Mouse (Mus musculus) forebrain, embryonic 12.5 days (tissue): ENCODE results near the gene Cox4i2. TPM values are rescaled to one million over a fixed set of nuclear protein-coding genes. Genes with fewer than 3 reads are reported as not detected.

ENCODE experiments used
- ATAC-seq: fragments of 200-750 bp; cut with Nextera tagmentation; 2 replicates; pipeline ENCODE4 v1.8.0; 2017; ENCODE audit warnings: moderate TSS enrichment; ENCODE audit not compliant: low FRiP score
- H3K27ac ChIP-seq: fragments of 300-500 bp; sonication (generic); 2 replicates; pipeline ENCODE4 v1.5.1; 2016; ENCODE audit warnings: mild to moderate bottlenecking
- H3K27me3 ChIP-seq: fragments of 300-500 bp; sonication (generic); 2 replicates; pipeline ENCODE4 v1.6.1; 2016; ENCODE audit warnings: mild to moderate bottlenecking
- H3K36me3 ChIP-seq: fragments of 300-500 bp; sonication (generic); replicated peaks from 2 replicates; pipeline ENCODE4 v1.6.1; 2016; ENCODE audit warnings: mild to moderate bottlenecking
- H3K4me1 ChIP-seq: fragments of 300-500 bp; sonication (generic); 2 replicates; pipeline ENCODE4 v1.6.1; 2016
- H3K4me2 ChIP-seq: fragments of 300-500 bp; sonication (generic); 2 replicates; pipeline ENCODE4 v1.6.1; 2016; ENCODE audit warnings: mild to moderate bottlenecking, moderate library complexity
- H3K4me3 ChIP-seq: fragments of 300-500 bp; sonication (generic); replicated peaks from 2 replicates; pipeline ENCODE4 v1.5.1; 2016; ENCODE audit warnings: mild to moderate bottlenecking
- H3K9ac ChIP-seq: fragments of 300-500 bp; sonication (generic); 2 replicates; pipeline ENCODE4 v1.6.1; 2016; ENCODE audit warnings: mild to moderate bottlenecking
- H3K9me3 ChIP-seq: fragments of 300-500 bp; sonication (generic); 2 replicates; pipeline ENCODE4 v1.6.1; 2016
- WGBS: fragments of 180-500 bp; shearing (Covaris S2); methylation state at CpG from one replicate; pipeline ENCODE4 v1.1.7; 2016; 5-methylcytosine and 5-hydroxymethylcytosine counted together
- polyA plus RNA-seq: library from polyadenylated mRNA; unstranded; fragments of >200 nt; fragmentation: Nextera tagmentation; extraction: Ambion mirVana; gene quantifications from 2 replicates; pipeline ENCODE4 v1.2.1, GENCODE M21; 2016

The Cox4i2 gene
- polyA plus RNA-seq, 1 experiment from 2014 or later = 3.1 TPM

DNA sequence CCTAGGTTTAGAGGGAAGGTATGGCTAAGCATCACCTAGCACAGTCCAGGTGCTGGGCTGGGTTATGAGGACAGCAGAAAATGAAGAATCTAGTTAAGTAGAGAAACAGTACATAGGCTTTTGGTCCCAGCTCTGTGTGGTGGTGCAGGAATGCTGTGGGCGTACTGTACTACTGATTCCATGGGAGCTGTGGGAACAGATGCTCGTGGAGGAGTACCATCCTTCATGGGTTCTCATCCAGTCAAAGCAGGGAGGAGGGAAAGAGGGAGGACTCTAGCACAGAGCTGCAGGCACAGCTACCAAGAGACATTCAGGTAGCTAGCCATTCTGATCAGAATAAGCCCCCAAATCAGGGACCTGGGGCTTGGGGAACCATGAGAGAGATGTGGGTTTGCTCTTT is 22.5 kb downstream of the Cox4i2 start:
- H3K9ac ChIP-seq = no peak overlapping the region
- H3K9me3 ChIP-seq = no peaks in the 10 kb centered on the region
- peaks cover 22% of the 10 kb centered on the region for H3K36me3 ChIP-seq
- ATAC-seq = no peak
- H3K27ac ChIP-seq = no peak overlapping the region
- 88% methylated on average over 2 of the region's 2 CpGs for WGBS
- no peak overlapping the region for H3K4me2 ChIP-seq
- H3K4me1 ChIP-seq = no peaks in the 10 kb centered on the region
- no peak overlapping the region for H3K4me3 ChIP-seq
- no peaks in the 10 kb centered on the region for H3K27me3 ChIP-seq

- 87% methylated on average over 3 of the region's 3 CpGs for WGBS
- no peak overlapping the region for H3K27ac ChIP-seq
- H3K4me3 ChIP-seq = no peak overlapping the region
- no peaks in the 10 kb centered on the region for H3K27me3 ChIP-seq
- no peak for ATAC-seq
- H3K9me3 ChIP-seq = no peaks in the 10 kb centered on the region
- H3K4me2 ChIP-seq = no peak overlapping the region
- no peaks in the 10 kb centered on the region for H3K4me1 ChIP-seq
- no peak overlapping the region for H3K9ac ChIP-seq
- peaks cover 27% of the 10 kb centered on the region for H3K36me3 ChIP-seq
These were observed 23.1 kb downstream of the Cox4i2 start for GRCm38 (mm10) chr2:152777081-152777480.

DNA sequence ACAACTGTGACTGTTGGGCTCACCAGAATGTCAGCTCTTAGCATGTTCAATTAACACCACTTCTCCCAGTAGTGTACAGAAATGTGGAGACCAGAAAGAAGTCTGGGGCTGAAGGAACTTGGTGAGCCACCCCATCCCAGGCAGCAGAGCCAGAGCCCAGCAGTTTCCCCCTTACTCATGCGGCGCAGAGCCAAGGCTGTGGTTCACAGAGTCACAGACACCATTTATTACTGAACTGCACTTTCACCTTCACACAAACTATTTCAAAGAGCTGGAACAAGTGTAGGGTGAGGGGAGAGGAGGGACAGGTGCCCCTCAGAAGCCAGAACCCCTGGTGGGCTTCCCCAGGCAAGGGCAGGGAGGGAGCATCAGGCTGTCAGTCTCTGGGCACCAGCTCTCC is 26.5 kb downstream of the Cox4i2 start:
- Histone ChIP-seq H3K27ac (no peak overlapping the region), H3K27me3 (no peaks in the 10 kb centered on the region), H3K4me3 (no peak overlapping the region), H3K4me1 (no peaks in the 10 kb centered on the region), H3K9ac (no peak overlapping the region), H3K9me3 (0 out of 2 replicates have a peak, but pooled peaks cover 2% of the 10 kb centered on the region), H3K36me3 (peaks cover 44% of the 10 kb centered on the region), H3K4me2 (no peak overlapping the region)
- ATAC-seq = no peak
- 91% methylated on average over 2 of the region's 2 CpGs for WGBS

GRCm38 (mm10) chr2:152781031-152781711 is 27.2 kb downstream of the Cox4i2 start:
- peaks cover 5% of the 10 kb centered on the region; the same call in 1 of the 2 replicates for H3K4me1 ChIP-seq
- WGBS = 88% methylated on average over 3 of the region's 3 CpGs
- H3K36me3 ChIP-seq = peaks cover 45% of the 10 kb centered on the region
- H3K27ac ChIP-seq = no peak overlapping the region
- H3K9me3 ChIP-seq = 0 out of 2 replicates have a peak, but pooled peaks cover 2% of the 10 kb centered on the region
- no peak for ATAC-seq
- no peaks in the 10 kb centered on the region for H3K27me3 ChIP-seq
- no peak overlapping the region for H3K4me3 ChIP-seq
- H3K9ac ChIP-seq = no peak overlapping the region
- H3K4me2 ChIP-seq = no peak overlapping the region

DNA sequence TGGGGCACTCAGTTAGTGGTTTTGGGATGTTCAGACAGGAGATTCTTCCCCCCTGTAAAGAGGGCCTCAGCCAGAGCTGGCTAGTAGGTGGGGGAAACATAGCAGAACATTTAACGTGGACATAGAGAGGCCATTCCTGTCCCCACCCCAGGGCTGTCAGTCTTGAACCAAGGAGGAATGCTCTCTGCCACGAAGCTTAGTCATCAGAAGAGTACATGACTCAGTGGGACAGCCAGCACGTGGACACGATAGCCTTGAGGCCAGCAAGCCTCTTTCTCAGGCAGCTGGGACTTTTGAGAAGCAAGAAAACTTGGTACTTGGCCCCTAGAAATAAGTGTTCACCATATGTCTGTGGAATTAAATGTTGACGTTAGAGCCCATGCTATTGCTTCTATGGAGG is 28.7 kb downstream of the Cox4i2 start:
- H3K27me3 ChIP-seq = no peaks in the 10 kb centered on the region
- H3K4me3 ChIP-seq = no peak overlapping the region
- no peak overlapping the region for H3K27ac ChIP-seq
- WGBS = 93% methylated on average over 5 of the region's 5 CpGs
- H3K4me2 ChIP-seq = no peak overlapping the region
- no peak overlapping the region for H3K9ac ChIP-seq
- H3K36me3 ChIP-seq = peaks cover 45% of the 10 kb centered on the region
- peaks cover 5% of the 10 kb centered on the region; the same call in 1 of the 2 replicates for H3K4me1 ChIP-seq
- ATAC-seq = no peak
- 0 out of 2 replicates have a peak, but pooled peaks cover 2% of the 10 kb centered on the region for H3K9me3 ChIP-seq

- Histone ChIP-seq H3K27me3 (no peaks in the 10 kb centered on the region), H3K4me3 (no peak overlapping the region), H3K9ac (no peak overlapping the region), H3K4me2 (no peak overlapping the region), H3K9me3 (0 out of 2 replicates have a peak, but pooled peaks cover 2% of the 10 kb centered on the region), H3K27ac (no peak overlapping the region), H3K36me3 (peaks cover 45% of the 10 kb centered on the region), H3K4me1 (peaks cover 5% of the 10 kb centered on the region; the same call in 1 of the 2 replicates)
- 91% methylated on average over 5 of the region's 5 CpGs for WGBS
- no peak for ATAC-seq
These were observed 29.3 kb downstream of the Cox4i2 start for GRCm38 (mm10) chr2:152783241-152783640.

DNA sequence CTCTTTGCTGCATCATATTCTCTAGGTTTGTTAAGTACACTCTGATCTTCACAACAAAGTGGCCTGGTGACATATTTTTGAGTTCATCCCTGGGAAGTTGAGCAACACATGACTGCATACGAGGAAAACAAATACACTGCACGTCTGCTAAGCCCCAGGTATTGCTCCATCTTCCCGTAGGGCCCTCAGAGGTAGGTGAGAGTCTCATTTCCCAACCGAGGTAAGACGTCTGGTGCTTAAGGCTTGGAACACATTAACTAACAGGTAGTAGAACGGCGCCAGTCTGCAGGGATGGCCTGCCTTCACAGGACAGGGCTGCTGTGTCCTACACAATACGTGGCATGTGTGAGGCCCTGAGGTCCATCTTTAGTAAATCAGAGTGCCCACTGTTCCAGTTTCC is 30.7 kb downstream of the Cox4i2 start:
- no peak for ATAC-seq
- Histone ChIP-seq H3K27me3 (no peaks in the 10 kb centered on the region), H3K4me2 (no peak overlapping the region), H3K9ac (no peak overlapping the region), H3K27ac (no peak overlapping the region), H3K36me3 (peaks cover 41% of the 10 kb centered on the region), H3K4me3 (no peak overlapping the region), H3K4me1 (peaks cover 12% of the 10 kb centered on the region), H3K9me3 (0 out of 2 replicates have a peak, but pooled peaks cover 2% of the 10 kb centered on the region)
- 94% methylated on average over 8 of the region's 8 CpGs for WGBS

- WGBS = 90% methylated on average over 18 of the region's 18 CpGs
These were observed 31.7 kb downstream of the Cox4i2 start for GRCm38 (mm10) chr2:152785446-152786350.

DNA sequence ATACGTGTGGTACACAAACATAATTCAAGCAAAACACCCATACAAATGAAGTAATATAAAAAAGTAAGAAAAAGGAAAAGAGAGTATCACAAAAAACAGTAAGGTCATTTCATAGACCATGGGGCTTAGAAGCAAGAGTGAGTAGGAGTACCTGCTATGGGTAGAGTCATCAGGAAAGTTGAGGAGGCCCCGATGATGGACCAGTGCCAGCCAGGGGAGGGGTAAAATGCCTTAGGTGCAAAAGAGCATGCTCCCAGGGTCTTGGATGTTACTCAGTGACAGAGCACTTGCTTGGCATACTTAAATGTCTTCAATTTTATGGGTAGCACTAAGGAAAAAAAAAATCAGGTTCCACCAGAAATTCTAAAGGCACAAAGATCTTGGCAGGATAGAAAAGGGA is 33.2 kb downstream of the Cox4i2 start:
- 95% methylated on average over 2 of the region's 2 CpGs for whole genome bisulfite sequencing
- peaks cover 15% of the 10 kb centered on the region for H3K4me1 ChIP-seq
- ATAC-seq = no peak

More at GRCm38 (mm10) chr2:152785446-152786350, 31.7 kb downstream of the Cox4i2 start:
- peak overlapping the region; percentile 50; the same call in 1 of the 2 replicates for H3K27ac ChIP-seq
- ATAC-seq = no peak
- peaks cover 15% of the 10 kb centered on the region for H3K4me1 ChIP-seq
- H3K27me3 ChIP-seq = no peaks in the 10 kb centered on the region
- H3K36me3 ChIP-seq = peaks cover 36% of the 10 kb centered on the region
- 0 out of 2 replicates have a peak, but pooled peaks cover 2% of the 10 kb centered on the region for H3K9me3 ChIP-seq
- H3K4me2 ChIP-seq = no peak overlapping the region
- H3K9ac ChIP-seq = no peak overlapping the region
- H3K4me3 ChIP-seq = no peak overlapping the region

GRCm38 (mm10) chr2:152787543-152787942 is 33.6 kb downstream of the Cox4i2 start:
- Histone ChIP-seq H3K9ac (no peak overlapping the region), H3K4me2 (no peak overlapping the region), H3K4me3 (no peak overlapping the region), H3K4me1 (peaks cover 15% of the 10 kb centered on the region), H3K36me3 (peaks cover 21% of the 10 kb centered on the region), H3K27me3 (no peaks in the 10 kb centered on the region), H3K9me3 (0 out of 2 replicates have a peak, but pooled peaks cover 2% of the 10 kb centered on the region), H3K27ac (no peak overlapping the region)
- no peak for ATAC-seq
- 93% methylated on average over 6 of the region's 6 CpGs for WGBS

More for the DNA sequence above, 33.2 kb downstream of the Cox4i2 start:
- Histone ChIP-seq H3K4me2 (no peak overlapping the region), H3K9me3 (0 out of 2 replicates have a peak, but pooled peaks cover 2% of the 10 kb centered on the region), H3K36me3 (peaks cover 25% of the 10 kb centered on the region), H3K27ac (no peak overlapping the region), H3K27me3 (no peaks in the 10 kb centered on the region), H3K4me3 (no peak overlapping the region), H3K9ac (no peak overlapping the region)

DNA sequence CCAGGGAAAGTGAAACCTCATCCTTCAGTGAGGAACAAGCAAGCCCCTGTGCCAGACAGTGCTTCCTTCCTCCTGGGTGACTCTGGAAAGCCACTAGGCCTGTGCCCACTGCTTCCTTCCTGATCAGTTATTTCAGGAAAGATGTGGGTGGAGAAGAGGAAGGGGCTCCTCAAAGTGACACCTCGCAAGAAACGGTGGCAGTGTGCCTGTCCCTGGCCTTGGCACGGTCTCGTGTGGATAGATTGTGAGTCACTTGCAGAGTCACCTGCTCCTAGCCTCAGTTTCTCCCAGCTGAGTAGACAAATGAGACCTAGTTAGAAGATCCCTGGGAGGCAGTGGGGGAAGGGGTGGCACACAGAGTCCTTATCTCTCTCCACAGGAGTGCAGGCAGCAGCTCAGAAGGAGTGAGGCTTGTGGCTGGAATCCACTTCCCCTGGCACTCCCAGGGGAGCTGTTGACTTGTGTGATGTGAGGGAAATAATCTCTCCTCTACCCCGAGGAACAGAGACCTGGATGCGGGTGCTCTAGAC is 35.0 kb downstream of the Cox4i2 start:
- no peak for ATAC-seq
- Histone ChIP-seq H3K27ac (peak overlapping the region; percentile 61; the same call in 1 of the 2 replicates), H3K4me3 (no peak overlapping the region)

GRCm38 (mm10) chr2:152789591-152789999 is 35.6 kb downstream of the Cox4i2 start:
- H3K36me3 ChIP-seq = peaks cover 16% of the 10 kb centered on the region
- no peak overlapping the region for H3K4me3 ChIP-seq
- no peaks in the 10 kb centered on the region for H3K9me3 ChIP-seq
- no peak overlapping the region for H3K9ac ChIP-seq
- no peak for ATAC-seq
- no peak overlapping the region for H3K4me2 ChIP-seq
- peak overlapping the region; percentile 61; the same call in 1 of the 2 replicates for H3K27ac ChIP-seq
- no peaks in the 10 kb centered on the region for H3K27me3 ChIP-seq
- H3K4me1 ChIP-seq = peaks cover 15% of the 10 kb centered on the region
- 77% methylated on average over 4 of the region's 4 CpGs for WGBS

More for the DNA sequence above, 35.0 kb downstream of the Cox4i2 start:
- Histone ChIP-seq H3K27me3 (no peaks in the 10 kb centered on the region), H3K36me3 (peaks cover 16% of the 10 kb centered on the region), H3K4me1 (peaks cover 15% of the 10 kb centered on the region), H3K9ac (no peak overlapping the region), H3K4me2 (no peak overlapping the region), H3K9me3 (no peaks in the 10 kb centered on the region)
- WGBS = 81% methylated on average over 6 of the region's 6 CpGs
